Mouse (Mus musculus): ENCODE results near the gene Ssr2. TPM values are rescaled to one million over a fixed set of nuclear protein-coding genes. Genes with fewer than 3 reads are reported as not detected.

The Ssr2 gene
- polyA plus RNA-seq, 1 experiment from 2014 or later = 220 TPM

DNA sequence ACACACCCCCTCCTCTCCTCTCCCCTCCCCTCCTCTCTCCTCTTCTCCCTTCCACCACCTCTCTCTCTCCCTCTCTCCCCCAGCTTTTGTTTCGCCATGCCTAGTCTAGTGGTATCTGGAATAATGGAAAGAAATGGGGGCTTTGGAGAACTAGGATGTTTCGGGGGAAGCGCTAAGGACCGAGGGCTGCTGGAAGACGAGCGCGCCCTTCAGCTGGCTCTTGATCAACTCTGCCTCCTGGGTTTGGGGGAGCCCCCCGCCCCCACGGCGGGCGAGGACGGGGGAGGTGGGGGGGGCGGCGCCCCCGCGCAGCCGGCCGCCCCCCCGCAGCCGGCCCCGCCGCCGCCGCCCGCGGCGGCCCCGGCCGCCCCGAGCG, 43.4 kb upstream of the Ssr2 start, which contains the start of gene Mex3a:
TSS of gene Mex3a (plus strand) at position 97 of the 376 bp plus-strand sequence.
- 0% methylated on average over 11 of the region's 31 CpGs for WGBS
- Histone ChIP-seq H3K9ac (ENCODE audit: low read length) (peak within 1 kb of the TSS; percentile 98), H3K4me1 (ENCODE audit: control insufficient read depth, insufficient read depth, low read length) (peaks cover 51% of the 10 kb centered on the region), H3K36me3 (ENCODE audit: control insufficient read depth, insufficient read depth, low read length) (peaks cover 9% of the 10 kb centered on the region), H3K4me3 (ENCODE audit: low read depth, low read length) (peak within 1 kb of the TSS; percentile 95), H3K4me2 (ENCODE audit: low read depth, severe bottlenecking) (peak within 1 kb of the TSS; percentile 93), H3K27ac (replicated peaks; ENCODE audit: low read depth, low read length) (peak within 1 kb of the TSS; percentile 99), H3K9me3 (ENCODE audit: control insufficient read depth, low read length) (no peaks in the 10 kb centered on the region), H3K27me3 (ENCODE audit: control insufficient read depth, insufficient read depth, low read length) (no peaks in the 10 kb centered on the region)
- peak; percentile 70 for DNase-seq (ENCODE audit: low spot score)
- ATAC-seq (ENCODE audit: insufficient number of reproducible peaks, low FRiP score, low TSS enrichment, low read depth) = no peak

DNA sequence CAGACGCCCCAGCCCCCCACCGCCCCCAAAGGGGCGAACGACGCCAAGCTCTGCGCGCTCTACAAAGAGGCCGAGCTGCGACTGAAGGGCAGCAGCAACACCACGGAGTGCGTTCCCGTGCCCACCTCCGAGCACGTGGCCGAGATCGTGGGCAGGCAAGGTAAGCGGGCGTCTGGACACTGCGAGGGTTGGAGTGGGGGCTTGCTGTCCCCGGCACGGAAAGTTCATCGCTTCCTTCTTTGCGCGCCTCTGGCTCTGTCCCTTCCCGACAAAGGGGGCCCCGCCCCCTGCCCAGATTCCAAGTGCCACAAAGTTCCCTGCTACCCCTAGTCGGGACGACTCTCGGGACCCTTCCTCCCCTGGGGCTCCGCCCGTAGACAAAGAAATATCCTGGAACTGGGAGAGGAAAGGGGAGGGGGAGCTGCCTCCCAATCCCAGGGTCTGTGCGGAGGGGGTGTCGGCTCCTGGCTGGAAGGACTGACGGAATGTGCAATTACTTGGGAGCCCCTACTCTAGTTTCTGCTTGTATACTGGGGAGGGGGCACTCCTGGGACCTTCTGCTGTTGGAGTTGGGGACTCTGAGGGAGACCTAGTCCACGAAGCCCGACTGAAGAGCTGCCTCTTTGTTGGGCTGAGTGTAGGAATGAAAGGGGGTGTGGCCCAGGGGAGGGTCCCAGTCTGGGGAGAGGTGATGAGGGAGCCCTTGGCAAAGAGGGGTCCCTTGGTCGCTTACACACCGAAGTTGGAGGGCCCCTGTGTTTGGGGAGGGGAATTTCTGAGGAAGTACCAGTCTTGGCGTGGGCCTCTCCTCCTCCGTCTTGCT, 42.8 kb upstream of the Ssr2 start:
- Histone ChIP-seq H3K4me1 (ENCODE audit: control insufficient read depth, insufficient read depth, low read length) (peaks cover 48% of the 10 kb centered on the region), H3K36me3 (ENCODE audit: control insufficient read depth, insufficient read depth, low read length) (peaks cover 9% of the 10 kb centered on the region), H3K27ac (replicated peaks; ENCODE audit: low read depth, low read length) (peak overlapping the region; percentile 99), H3K4me2 (ENCODE audit: low read depth, severe bottlenecking) (peak overlapping the region; percentile 93), H3K27me3 (ENCODE audit: control insufficient read depth, insufficient read depth, low read length) (no peaks in the 10 kb centered on the region), H3K4me3 (ENCODE audit: low read depth, low read length) (peak overlapping the region; percentile 95), H3K9ac (ENCODE audit: low read length) (peak overlapping the region; percentile 98), H3K9me3 (ENCODE audit: control insufficient read depth, low read length) (no peaks in the 10 kb centered on the region)
- DNase-seq (ENCODE audit: low spot score) (peak; percentile 80), ATAC-seq (ENCODE audit: insufficient number of reproducible peaks, low FRiP score, low TSS enrichment, low read depth) (peak; percentile 16; the same call in 1 of the 2 replicates)
- under 1% methylated on average over 37 of the region's 40 CpGs for WGBS

DNA sequence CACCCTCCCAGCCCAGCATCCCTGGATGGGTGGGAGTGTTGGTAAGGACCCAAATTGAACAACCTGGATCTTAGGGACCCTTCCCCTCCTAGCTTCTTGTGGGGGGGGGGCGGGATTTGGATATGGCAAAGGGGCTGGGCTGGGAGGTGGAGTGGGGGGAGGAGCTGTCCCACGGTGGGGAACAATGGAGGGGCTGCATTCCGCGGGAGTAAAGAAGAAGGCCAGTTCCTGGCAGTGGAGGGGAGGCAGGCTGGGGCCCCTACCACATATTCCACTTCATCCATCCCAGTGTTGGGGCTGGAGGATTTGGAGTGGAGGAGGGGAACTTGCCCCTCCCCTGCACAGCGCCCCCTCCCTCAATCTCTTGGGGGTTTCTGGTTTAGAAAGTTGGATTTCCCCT, 42.0 kb upstream of the Ssr2 start:
- H3K36me3 ChIP-seq (ENCODE audit: control insufficient read depth, insufficient read depth, low read length) = peaks cover 13% of the 10 kb centered on the region
- WGBS = 3% methylated on average over 4 of the region's 5 CpGs
- peaks cover 52% of the 10 kb centered on the region for H3K4me1 ChIP-seq (ENCODE audit: control insufficient read depth, insufficient read depth, low read length)

DNA sequence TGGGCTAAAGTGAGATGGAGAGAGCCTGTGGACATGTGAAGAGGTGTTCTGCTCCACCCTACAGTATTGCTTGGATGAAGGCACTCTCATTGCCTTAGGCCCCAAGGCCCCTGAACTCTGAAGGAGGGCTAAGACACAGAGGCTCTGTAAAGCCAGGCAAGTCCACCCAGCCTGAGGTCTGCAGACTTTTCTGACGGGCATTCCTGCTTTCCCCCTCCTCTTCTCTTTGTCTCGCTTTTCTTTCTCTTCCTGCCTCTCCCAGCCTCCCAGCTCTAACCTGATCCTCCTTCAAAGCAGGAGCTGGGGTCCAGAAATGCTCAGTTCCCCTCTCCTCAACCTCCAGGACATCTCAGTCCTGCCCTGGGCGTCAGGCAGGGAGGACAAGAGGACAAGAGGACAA, 40.7 kb upstream of the Ssr2 start:
- peaks cover 14% of the 10 kb centered on the region for H3K36me3 ChIP-seq (ENCODE audit: control insufficient read depth, insufficient read depth, low read length)

More for the DNA sequence above, 42.0 kb upstream of the Ssr2 start:
- DNase-seq (ENCODE audit: low spot score) = no peak
- peak overlapping the region; percentile 95 for H3K4me3 ChIP-seq (ENCODE audit: low read depth, low read length)
- H3K9me3 ChIP-seq (ENCODE audit: control insufficient read depth, low read length) = no peaks in the 10 kb centered on the region
- no peaks in the 10 kb centered on the region for H3K27me3 ChIP-seq (ENCODE audit: control insufficient read depth, insufficient read depth, low read length)
- peak overlapping the region; percentile 93 for H3K4me2 ChIP-seq (ENCODE audit: low read depth, severe bottlenecking)
- H3K27ac ChIP-seq (replicated peaks; ENCODE audit: low read depth, low read length) = peak overlapping the region; percentile 99; the same call in 1 of the 2 replicates
- peak overlapping the region; percentile 98 for H3K9ac ChIP-seq (ENCODE audit: low read length)
- no peak for ATAC-seq (ENCODE audit: insufficient number of reproducible peaks, low FRiP score, low TSS enrichment, low read depth)

DNA sequence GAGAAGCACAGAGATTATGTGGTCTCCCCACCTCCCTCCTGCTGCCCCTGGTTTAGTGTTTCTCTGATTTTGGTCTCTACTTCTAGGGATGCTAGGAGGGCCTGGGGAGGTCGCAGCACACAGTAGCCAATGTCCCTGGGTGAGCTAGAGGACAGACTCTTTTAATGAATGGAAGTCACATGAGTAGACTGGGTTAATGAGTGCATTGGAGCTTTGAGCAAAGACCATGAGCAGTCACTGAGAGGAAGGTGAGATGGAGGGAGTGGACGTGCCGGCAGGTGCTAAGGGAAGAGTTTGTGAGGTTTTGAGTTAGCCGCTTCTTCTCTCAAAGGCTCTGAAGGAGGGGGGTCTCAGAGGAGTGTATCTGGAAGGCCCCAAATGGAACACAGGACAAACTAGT, 40.1 kb upstream of the Ssr2 start:
- H3K4me1 ChIP-seq (ENCODE audit: control insufficient read depth, insufficient read depth, low read length) = peaks cover 44% of the 10 kb centered on the region
- H3K4me3 ChIP-seq (ENCODE audit: low read depth, low read length) = peak overlapping the region; percentile 95
- ATAC-seq (ENCODE audit: insufficient number of reproducible peaks, low FRiP score, low TSS enrichment, low read depth) (no peak), DNase-seq (ENCODE audit: low spot score) (no peak)
- H3K27me3 ChIP-seq (ENCODE audit: control insufficient read depth, insufficient read depth, low read length) = no peaks in the 10 kb centered on the region
- H3K9me3 ChIP-seq (ENCODE audit: control insufficient read depth, low read length) = no peaks in the 10 kb centered on the region
- 46% methylated on average over 4 of the region's 4 CpGs for WGBS
- peak overlapping the region; percentile 98 for H3K9ac ChIP-seq (ENCODE audit: low read length)
- H3K4me2 ChIP-seq (ENCODE audit: low read depth, severe bottlenecking) = peak overlapping the region; percentile 93
- H3K27ac ChIP-seq (replicated peaks; ENCODE audit: low read depth, low read length) = no peak overlapping the region
- peaks cover 18% of the 10 kb centered on the region for H3K36me3 ChIP-seq (ENCODE audit: control insufficient read depth, insufficient read depth, low read length)

More for the DNA sequence above, 40.7 kb upstream of the Ssr2 start:
- 29% methylated on average over 3 of the region's 3 CpGs for WGBS
- Histone ChIP-seq H3K4me1 (ENCODE audit: control insufficient read depth, insufficient read depth, low read length) (peaks cover 47% of the 10 kb centered on the region), H3K4me3 (ENCODE audit: low read depth, low read length) (peak overlapping the region; percentile 95), H3K27me3 (ENCODE audit: control insufficient read depth, insufficient read depth, low read length) (no peaks in the 10 kb centered on the region), H3K9me3 (ENCODE audit: control insufficient read depth, low read length) (no peaks in the 10 kb centered on the region), H3K4me2 (ENCODE audit: low read depth, severe bottlenecking) (peak overlapping the region; percentile 93), H3K9ac (ENCODE audit: low read length) (peak overlapping the region; percentile 98), H3K27ac (replicated peaks; ENCODE audit: low read depth, low read length) (0 out of 2 replicates have a peak overlapping the region, but pooled peaks have one; percentile 16)
- ATAC-seq (ENCODE audit: insufficient number of reproducible peaks, low FRiP score, low TSS enrichment, low read depth) (no peak), DNase-seq (ENCODE audit: low spot score) (no peak)

DNA sequence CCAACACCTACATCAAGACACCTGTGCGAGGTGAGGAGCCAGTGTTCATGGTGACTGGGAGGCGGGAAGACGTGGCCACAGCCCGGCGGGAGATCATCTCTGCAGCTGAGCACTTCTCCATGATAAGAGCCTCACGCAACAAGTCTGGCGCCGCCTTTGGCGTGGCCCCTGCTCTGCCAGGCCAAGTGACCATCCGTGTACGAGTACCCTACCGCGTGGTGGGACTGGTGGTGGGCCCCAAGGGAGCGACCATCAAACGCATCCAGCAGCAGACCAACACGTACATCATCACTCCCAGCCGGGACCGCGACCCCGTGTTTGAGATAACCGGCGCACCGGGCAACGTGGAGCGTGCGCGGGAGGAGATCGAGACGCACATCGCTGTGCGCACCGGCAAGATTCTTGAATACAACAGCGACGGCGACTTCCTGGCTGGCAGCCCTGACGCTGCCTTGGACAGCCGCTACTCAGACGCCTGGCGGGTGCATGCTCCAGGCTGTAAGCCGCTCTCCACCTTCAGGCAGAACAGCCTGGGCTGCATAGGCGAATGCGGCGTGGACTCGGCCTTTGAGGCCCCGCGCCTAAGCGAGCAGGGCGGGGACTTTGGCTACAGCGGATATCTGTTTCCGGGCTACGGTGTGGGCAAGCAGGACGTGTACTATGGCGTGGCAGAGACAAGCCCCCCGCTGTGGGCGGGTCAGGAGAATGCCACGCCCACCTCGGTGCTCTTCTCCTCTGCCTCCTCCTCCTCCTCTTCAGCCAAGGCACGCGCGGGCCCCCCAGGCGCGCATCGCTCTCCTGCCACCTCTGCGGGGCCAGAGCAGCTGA, 39.4 kb upstream of the Ssr2 start:
- ATAC-seq (ENCODE audit: insufficient number of reproducible peaks, low FRiP score, low TSS enrichment, low read depth) (no peak), DNase-seq (ENCODE audit: low spot score) (peak; percentile 75)
- Histone ChIP-seq H3K4me1 (ENCODE audit: control insufficient read depth, insufficient read depth, low read length) (peaks cover 44% of the 10 kb centered on the region), H3K27me3 (ENCODE audit: control insufficient read depth, insufficient read depth, low read length) (no peaks in the 10 kb centered on the region), H3K9ac (ENCODE audit: low read length) (peak overlapping the region; percentile 98), H3K36me3 (ENCODE audit: control insufficient read depth, insufficient read depth, low read length) (peaks cover 18% of the 10 kb centered on the region), H3K4me2 (ENCODE audit: low read depth, severe bottlenecking) (peak overlapping the region; percentile 93), H3K9me3 (ENCODE audit: control insufficient read depth, low read length) (no peaks in the 10 kb centered on the region), H3K4me3 (ENCODE audit: low read depth, low read length) (peak overlapping the region; percentile 95), H3K27ac (replicated peaks; ENCODE audit: low read depth, low read length) (peak overlapping the region; percentile 56)
- 11% methylated on average over 64 of the region's 64 CpGs for WGBS

DNA sequence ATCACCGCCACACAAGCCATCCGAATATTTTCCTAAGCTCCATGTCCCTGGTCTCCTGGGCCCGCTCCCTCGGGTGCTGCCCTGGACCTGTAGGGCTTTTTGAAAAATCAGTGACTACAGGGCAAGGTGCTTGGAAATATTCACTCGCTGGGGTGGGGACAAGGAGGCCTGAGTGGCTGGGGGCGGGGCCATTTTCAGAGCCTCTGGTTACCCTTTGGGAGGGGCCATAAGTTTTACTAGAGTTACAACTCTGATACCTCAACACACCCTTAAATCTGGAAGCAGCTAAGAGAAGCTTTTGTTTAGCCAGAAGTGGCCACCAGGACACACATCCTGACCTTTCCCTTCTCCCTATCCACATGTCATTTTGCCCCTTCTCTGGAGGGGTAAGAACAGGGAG, 38.5 kb upstream of the Ssr2 start:
- Histone ChIP-seq H3K36me3 (ENCODE audit: control insufficient read depth, insufficient read depth, low read length) (peaks cover 18% of the 10 kb centered on the region), H3K9me3 (ENCODE audit: control insufficient read depth, low read length) (no peaks in the 10 kb centered on the region), H3K27me3 (ENCODE audit: control insufficient read depth, insufficient read depth, low read length) (no peaks in the 10 kb centered on the region), H3K4me3 (ENCODE audit: low read depth, low read length) (no peak overlapping the region; the same call in 1 of the 2 replicates), H3K4me1 (ENCODE audit: control insufficient read depth, insufficient read depth, low read length) (peaks cover 44% of the 10 kb centered on the region), H3K9ac (ENCODE audit: low read length) (peak overlapping the region; percentile 98; the same call in 1 of the 2 replicates), H3K27ac (replicated peaks; ENCODE audit: low read depth, low read length) (no peak overlapping the region), H3K4me2 (ENCODE audit: low read depth, severe bottlenecking) (peak overlapping the region; percentile 93; the same call in 1 of the 2 replicates)
- no peak for ATAC-seq (ENCODE audit: insufficient number of reproducible peaks, low FRiP score, low TSS enrichment, low read depth)
- WGBS = 78% methylated on average over 6 of the region's 6 CpGs
- DNase-seq (ENCODE audit: low spot score) = no peak
